Mouse (Mus musculus) leukemia stem cell, adult 10-12 weeks (primary cell): ENCODE results near the gene Bhlha15. TPM values are rescaled to one million over a fixed set of nuclear protein-coding genes. Genes with fewer than 3 reads are reported as not detected.

Experiments
- polyA plus RNA-seq: library from polyadenylated mRNA; stranded (reverse); fragments of >175 nt; gene quantifications from 2 replicates; pipeline ENCODE4 v1.2.3, GENCODE M21; 2012; ENCODE audit warnings: low replicate concordance

Bhlha15 gene
- 2.5 and 3.1 TPM in 2 replicates for polyA plus RNA-seq

GRCm38 (mm10) chr5:144189950-144190583, at the start of gene Bhlha15:
Gene Bhlha15, plus strand, starts transcription at chr5:144190286.

GRCm38 (mm10) chr5:144223503-144223862, 33.4 kb downstream of the Bhlha15 start, which contains the start of gene Tecpr1:
Gene Tecpr1, minus strand, starts transcription at chr5:144223615.

Other genes starting within 250 kb of the Bhlha15 start
- 78.6 and 79.1 TPM in 2 replicates for gene Ccz1, start 175.4 kb upstream of the Bhlha15 start, polyA plus RNA-seq
- gene Ocm, start 163.6 kb upstream of the Bhlha15 start, polyA plus RNA-seq: not detected in 2 replicates
- gene Lmtk2, start 89.8 kb upstream of the Bhlha15 start, polyA plus RNA-seq: 11.0 and 19.8 TPM in 2 replicates
- 7.9 and 11.8 TPM in 2 replicates for gene Tecpr1, start 33.3 kb downstream of the Bhlha15 start, polyA plus RNA-seq
- 30.4 and 133 TPM in 2 replicates for gene Bri3, start 54.2 kb downstream of the Bhlha15 start, polyA plus RNA-seq
- gene Baiap2l1, start 167.8 kb downstream of the Bhlha15 start, polyA plus RNA-seq: 0.11 TPM in 1 of 2 replicates, not detected in the other